Mouse (Mus musculus) intestine, embryonic 16.5 days (tissue): ENCODE data around the gene Cyp4f13. TPM values are rescaled to one million over a fixed set of nuclear protein-coding genes. Genes with fewer than 3 reads are reported as not detected.

Experiments used
- ATAC-seq: fragments of 200-750 bp; cut with Nextera tagmentation; 2 replicates; pipeline ENCODE4 v1.8.0; 2017; ENCODE audit warnings: moderate TSS enrichment, moderate library complexity
- H3K27ac ChIP-seq: fragments of 300-500 bp; sonication (generic); 2 replicates; pipeline ENCODE4 v1.5.1; 2014; ENCODE audit warnings: mild to moderate bottlenecking, low read length
- H3K27me3 ChIP-seq: fragments of 300-500 bp; sonication (generic); replicated peaks from 2 replicates; pipeline ENCODE4 v1.6.1; 2014; ENCODE audit warnings: low read length, control low read depth, mixed read lengths; ENCODE audit not compliant: control insufficient read depth, insufficient read depth
- H3K36me3 ChIP-seq: fragments of 300-500 bp; sonication (generic); 2 replicates; pipeline ENCODE4 v1.6.1; 2014; ENCODE audit warnings: low read length, control low read depth; ENCODE audit not compliant: control insufficient read depth, insufficient read depth
- H3K4me1 ChIP-seq: fragments of 300-500 bp; sonication (generic); 2 replicates; pipeline ENCODE4 v1.6.1; 2014; ENCODE audit warnings: low read length, control low read depth, mixed read lengths; ENCODE audit not compliant: control insufficient read depth, insufficient read depth
- H3K4me2 ChIP-seq: fragments of 300-500 bp; sonication (generic); 2 replicates; pipeline ENCODE4 v1.6.1; 2014; ENCODE audit warnings: low read depth, low read length, control low read depth
- H3K4me3 ChIP-seq: fragments of 300-500 bp; sonication (generic); 2 replicates; pipeline ENCODE4 v1.5.1; 2014; ENCODE audit warnings: mild to moderate bottlenecking, low read length
- H3K9ac ChIP-seq: fragments of 300-500 bp; sonication (generic); 2 replicates; pipeline ENCODE4 v1.6.1; 2014; ENCODE audit warnings: low read depth, low read length
- H3K9me3 ChIP-seq: fragments of 300-500 bp; sonication (generic); 2 replicates; pipeline ENCODE4 v1.6.1; 2016; ENCODE audit warnings: low read length, control low read depth; ENCODE audit not compliant: control insufficient read depth
- WGBS: fragments of 180-500 bp; shearing (Covaris S2); extraction: QIAGEN DNeasy Blood & Tissue Kit; methylation state at CpG from one replicate; pipeline ENCODE4 v1.1.7; 2014; 5-methylcytosine and 5-hydroxymethylcytosine counted together
- polyA plus RNA-seq: library from polyadenylated mRNA; unstranded; fragments of >200 nt; fragmentation: Nextera tagmentation; extraction: Ambion mirVana; gene quantifications from 2 replicates; pipeline ENCODE4 v1.2.1, GENCODE M21; 2015

The Cyp4f13 gene
- polyA plus RNA-seq, 1 experiment from 2014 or later, result 30.5 TPM

- Histone ChIP-seq H3K9me3 (no peaks in the 10 kb centered on the region), H3K4me3 (no peak overlapping the region), H3K4me1 (peaks cover 16% of the 10 kb centered on the region), H3K9ac (no peak overlapping the region), H3K36me3 (no peaks in the 10 kb centered on the region), H3K27me3 (no peaks in the 10 kb centered on the region), H3K27ac (peak overlapping the region; percentile 83), H3K4me2 (no peak overlapping the region)
- ATAC-seq, result peak; percentile 79
- WGBS, result 40% methylated on average over 2 of the region's 2 CpGs
These were observed 28.1 kb downstream of the Cyp4f13 start for GRCm38 (mm10) chr17:32919123-32919522.

DNA sequence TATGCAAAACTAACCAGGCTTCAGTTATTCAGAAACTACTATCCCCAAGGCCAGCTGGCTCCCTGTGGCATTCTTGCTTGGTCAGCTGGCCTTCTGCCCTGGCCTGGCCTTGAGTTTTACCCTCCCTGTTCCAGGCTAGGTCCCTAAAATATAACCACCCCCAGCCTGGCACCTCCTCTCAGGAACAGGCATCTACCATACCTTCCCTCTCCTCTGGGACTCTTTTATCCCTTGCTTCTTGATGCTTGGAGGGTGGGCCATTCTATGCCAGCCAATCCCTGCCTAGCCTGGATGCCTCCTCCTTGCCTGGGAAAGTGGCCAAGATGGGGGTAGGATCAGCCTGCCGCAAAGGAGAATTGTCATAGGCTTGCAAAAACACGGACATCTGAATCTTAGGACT is 30.1 kb downstream of the Cyp4f13 start, which contains the start of gene Cyp4f14:
Cyp4f14 (minus strand) TSS at position 212 of the 400 bp plus-strand sequence.
- peak within 1 kb of the TSS; percentile 89 for H3K27ac ChIP-seq
- peak within 1 kb of the TSS; percentile 41 for H3K4me2 ChIP-seq
- H3K9ac ChIP-seq, result 0 out of 2 replicates have a peak within 1 kb of the TSS, but pooled peaks have one; percentile 20
- no peaks in the 10 kb centered on the region for H3K9me3 ChIP-seq
- H3K36me3 ChIP-seq, result no peaks in the 10 kb centered on the region
- no peak within 1 kb of the TSS; the same call in 1 of the 2 replicates for H3K4me3 ChIP-seq
- no peaks in the 10 kb centered on the region for H3K27me3 ChIP-seq
- H3K4me1 ChIP-seq, result peaks cover 19% of the 10 kb centered on the region
- WGBS, result 60% methylated on average over 2 of the region's 2 CpGs
- no peak for ATAC-seq

DNA sequence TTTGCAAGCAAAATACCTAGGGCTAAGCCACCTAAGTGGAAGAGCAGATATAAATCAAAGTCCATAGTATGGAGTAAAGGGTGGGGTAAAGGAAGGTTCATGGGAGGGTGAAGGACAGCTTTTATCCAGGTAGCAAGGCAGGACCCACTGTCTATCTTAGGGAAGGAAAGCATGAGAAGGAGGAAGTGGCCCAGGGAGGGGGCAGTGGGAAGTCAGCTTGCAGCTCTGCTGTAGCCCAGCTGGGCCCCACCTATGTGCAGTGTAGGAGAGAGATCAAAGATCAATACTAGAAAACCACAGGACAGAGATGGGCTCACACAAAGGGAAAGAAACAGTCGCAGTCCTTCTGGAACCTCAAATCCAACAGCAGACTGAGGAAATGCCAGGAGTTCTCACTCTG is 31.1 kb downstream of the Cyp4f13 start:
- Histone ChIP-seq H3K9me3 (no peaks in the 10 kb centered on the region), H3K4me3 (no peak overlapping the region; the same call in 1 of the 2 replicates), H3K4me1 (peaks cover 19% of the 10 kb centered on the region), H3K27me3 (no peaks in the 10 kb centered on the region), H3K9ac (0 out of 2 replicates have a peak overlapping the region, but pooled peaks have one; percentile 20), H3K27ac (peak overlapping the region; percentile 89), H3K36me3 (no peaks in the 10 kb centered on the region), H3K4me2 (peak overlapping the region; percentile 41)
- peak; percentile 93 for ATAC-seq
- WGBS, result 63% methylated on average over 1 of the region's 1 CpGs

DNA sequence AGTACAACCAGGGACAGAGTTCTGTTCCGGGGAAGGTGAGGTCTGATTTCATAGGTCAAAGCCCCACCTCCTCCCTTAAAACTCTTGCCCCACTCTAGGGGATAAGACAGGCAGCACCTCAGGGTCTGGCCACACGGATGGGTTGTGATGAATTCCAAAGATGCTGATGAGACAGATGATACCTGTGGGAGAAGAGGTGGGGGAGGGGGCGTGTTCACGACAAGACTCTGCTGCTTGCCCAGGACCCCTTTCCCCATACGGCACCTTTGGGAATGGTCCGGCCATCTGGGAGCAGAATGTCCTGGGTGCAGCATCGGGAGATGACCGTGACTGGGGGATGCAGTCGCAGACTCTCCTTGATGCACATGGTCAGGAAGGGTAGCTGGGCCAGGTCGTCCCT is 41.0 kb downstream of the Cyp4f13 start:
- H3K4me2 ChIP-seq, result no peak overlapping the region
- no peak overlapping the region for H3K27ac ChIP-seq
- no peak overlapping the region for H3K4me3 ChIP-seq
- no peaks in the 10 kb centered on the region for H3K27me3 ChIP-seq
- H3K4me1 ChIP-seq, result no peaks in the 10 kb centered on the region
- H3K9me3 ChIP-seq, result no peaks in the 10 kb centered on the region
- ATAC-seq, result no peak
- 78% methylated on average over 10 of the region's 10 CpGs for WGBS
- H3K9ac ChIP-seq, result no peak overlapping the region
- no peaks in the 10 kb centered on the region for H3K36me3 ChIP-seq

GRCm38 (mm10) chr17:32905239-32905638 is 42.0 kb downstream of the Cyp4f13 start:
- 8% methylated on average over 19 of the region's 19 CpGs for WGBS
- Histone ChIP-seq H3K9ac (peak overlapping the region; percentile 44), H3K4me3 (peak overlapping the region; percentile 17; the same call in 1 of the 2 replicates), H3K27me3 (no peaks in the 10 kb centered on the region), H3K9me3 (no peaks in the 10 kb centered on the region), H3K36me3 (no peaks in the 10 kb centered on the region), H3K4me1 (no peaks in the 10 kb centered on the region), H3K4me2 (peak overlapping the region; percentile 42), H3K27ac (no peak overlapping the region)
- ATAC-seq, result peak; percentile 89

- H3K9ac ChIP-seq, result no peak overlapping the region
- 72% methylated on average over 2 of the region's 2 CpGs for WGBS
- no peaks in the 10 kb centered on the region for H3K27me3 ChIP-seq
- H3K4me3 ChIP-seq, result no peak overlapping the region
- no peak for ATAC-seq
- H3K4me1 ChIP-seq, result no peaks in the 10 kb centered on the region
- H3K36me3 ChIP-seq, result no peaks in the 10 kb centered on the region
- H3K9me3 ChIP-seq, result no peaks in the 10 kb centered on the region
- no peak overlapping the region for H3K27ac ChIP-seq
- no peak overlapping the region for H3K4me2 ChIP-seq
These were observed 42.8 kb downstream of the Cyp4f13 start for GRCm38 (mm10) chr17:32904414-32904813.

DNA sequence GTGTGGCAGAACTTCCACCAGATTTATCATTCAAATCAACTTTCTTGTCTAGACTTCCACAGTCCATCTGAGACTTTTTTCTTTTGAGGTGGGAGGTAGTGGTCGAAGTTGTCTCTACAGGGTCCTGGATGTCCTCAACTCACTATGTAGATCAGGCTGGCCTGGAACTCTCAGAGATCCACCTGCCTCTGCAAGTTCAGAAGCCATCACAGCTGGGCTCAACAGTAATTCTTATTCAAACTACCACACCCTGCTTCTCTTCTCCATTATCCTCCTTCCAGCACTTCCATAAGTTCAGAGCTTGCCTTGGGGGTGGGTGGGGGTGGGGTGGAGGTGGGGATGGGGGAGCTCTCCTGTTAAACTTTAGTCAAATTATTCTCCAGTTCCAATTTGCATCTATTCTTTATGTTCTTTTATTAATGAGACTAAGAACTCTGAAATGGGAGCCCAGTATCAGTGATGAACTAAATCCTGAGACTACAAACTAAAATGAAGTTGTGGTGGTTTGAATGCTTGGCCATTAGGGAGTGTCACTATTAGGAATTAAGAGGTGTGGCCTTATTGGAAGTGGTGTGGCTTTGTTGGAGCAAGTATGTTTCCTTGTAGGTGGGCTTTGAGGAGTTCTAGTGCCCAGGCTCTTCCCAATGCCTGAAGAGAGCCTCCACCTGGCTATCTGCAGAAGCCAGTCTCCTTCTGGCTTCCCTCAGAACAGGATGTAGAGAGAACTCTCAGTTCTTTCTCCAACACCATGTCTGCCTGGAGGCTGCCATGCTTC is 45.3 kb downstream of the Cyp4f13 start:
- no peaks in the 10 kb centered on the region for H3K27me3 ChIP-seq
- H3K4me3 ChIP-seq, result no peak overlapping the region
- WGBS, result 69% methylated on average over 1 of the region's 1 CpGs
- H3K9ac ChIP-seq, result no peak overlapping the region
- no peak overlapping the region for H3K27ac ChIP-seq
- H3K4me2 ChIP-seq, result no peak overlapping the region
- no peak for ATAC-seq
- no peaks in the 10 kb centered on the region for H3K4me1 ChIP-seq
- H3K36me3 ChIP-seq, result no peaks in the 10 kb centered on the region
- H3K9me3 ChIP-seq, result no peaks in the 10 kb centered on the region

- WGBS, result 86% methylated on average over 4 of the region's 4 CpGs
- ATAC-seq, result no peak
These were observed 51.8 kb downstream of the Cyp4f13 start for GRCm38 (mm10) chr17:32895421-32895820.

DNA sequence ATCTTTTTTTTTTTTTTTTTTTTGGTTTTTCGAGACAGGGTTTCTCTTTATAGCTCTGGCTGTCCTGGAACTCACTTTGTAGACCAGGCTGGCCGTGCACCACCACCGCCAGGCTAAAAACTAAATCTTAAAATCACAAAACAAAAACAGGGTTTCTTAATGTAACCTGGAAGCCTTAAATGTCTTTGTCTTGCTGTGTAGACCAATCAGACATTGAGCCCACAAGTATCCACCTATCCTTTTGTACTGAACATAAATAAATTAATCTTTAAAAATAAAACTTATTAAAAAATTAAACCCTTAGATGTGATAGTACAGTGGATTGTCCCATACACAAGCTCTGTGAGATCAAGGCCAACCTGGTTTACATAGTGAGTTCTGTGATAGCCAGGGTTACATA is 53.3 kb downstream of the Cyp4f13 start:
- peaks cover 6% of the 10 kb centered on the region for H3K4me1 ChIP-seq
- no peaks in the 10 kb centered on the region for H3K27me3 ChIP-seq
- no peaks in the 10 kb centered on the region for H3K36me3 ChIP-seq
- 82% methylated on average over 3 of the region's 3 CpGs for WGBS
- no peak overlapping the region for H3K9ac ChIP-seq
- no peak overlapping the region for H3K4me2 ChIP-seq
- H3K9me3 ChIP-seq, result no peaks in the 10 kb centered on the region
- no peak overlapping the region for H3K4me3 ChIP-seq
- ATAC-seq, result no peak
- H3K27ac ChIP-seq, result no peak overlapping the region

More at GRCm38 (mm10) chr17:32895421-32895820, 51.8 kb downstream of the Cyp4f13 start:
- Histone ChIP-seq H3K4me1 (peaks cover 2% of the 10 kb centered on the region), H3K27ac (no peak overlapping the region), H3K27me3 (no peaks in the 10 kb centered on the region), H3K36me3 (no peaks in the 10 kb centered on the region), H3K4me3 (no peak overlapping the region), H3K4me2 (no peak overlapping the region), H3K9me3 (no peaks in the 10 kb centered on the region), H3K9ac (no peak overlapping the region)
